Mouse (Mus musculus) forebrain, embryonic 14.5 days (tissue): Measurements from ENCODE around the gene Acot11. TPM values are rescaled to one million over a fixed set of nuclear protein-coding genes. Genes with fewer than 3 reads are reported as not detected.

Experiments
- ATAC-seq: fragments of 200-750 bp; cut with Nextera tagmentation; 2 replicates; pipeline ENCODE4 v1.8.0; 2017; ENCODE audit warnings: mild to moderate bottlenecking, moderate library complexity
- DNase-seq: peaks from one replicate; pipeline ENCODE4 v3.0.0-alpha.2; 2015; ENCODE audit warnings: low spot score
- H3K27ac ChIP-seq: fragments of 300-500 bp; sonication (generic); 2 replicates; pipeline ENCODE4 v1.5.1; 2014; ENCODE audit warnings: low read depth, mild to moderate bottlenecking, control low read depth, low read length, moderate library complexity
- H3K27me3 ChIP-seq: fragments of 300-500 bp; sonication (generic); replicated peaks from 2 replicates; pipeline ENCODE4 v1.6.1; 2014; ENCODE audit warnings: low read length, control low read depth, mixed read lengths; ENCODE audit not compliant: control insufficient read depth, insufficient read depth
- H3K36me3 ChIP-seq: fragments of 300-500 bp; sonication (generic); 2 replicates; pipeline ENCODE4 v1.6.1; 2014; ENCODE audit warnings: low read length, control low read depth; ENCODE audit not compliant: control insufficient read depth, insufficient read depth
- H3K4me1 ChIP-seq: fragments of 300-500 bp; sonication (generic); 2 replicates; pipeline ENCODE4 v1.6.1; 2014; ENCODE audit warnings: antibody characterized with exemption, low read length, control low read depth; ENCODE audit not compliant: control insufficient read depth, insufficient read depth
- H3K4me2 ChIP-seq: fragments of 300-500 bp; sonication (generic); 2 replicates; pipeline ENCODE4 v1.6.1; 2014; ENCODE audit warnings: mild to moderate bottlenecking, control low read depth, low read length
- H3K4me3 ChIP-seq: fragments of 300-500 bp; sonication (generic); 2 replicates; pipeline ENCODE4 v1.5.1; 2014; ENCODE audit warnings: low read depth, low read length, control low read depth
- H3K9ac ChIP-seq: fragments of 300-500 bp; sonication (generic); 2 replicates; pipeline ENCODE4 v1.6.1; 2014; ENCODE audit warnings: mild to moderate bottlenecking, low read length, control low read depth, moderate library complexity
- H3K9me3 ChIP-seq: fragments of 300-500 bp; sonication (generic); replicated peaks from 2 replicates; pipeline ENCODE4 v1.6.1; 2016; ENCODE audit warnings: low read length, control low read depth, mixed read lengths; ENCODE audit not compliant: control insufficient read depth
- WGBS: fragments of 180-500 bp; shearing (Covaris S2); extraction: QIAGEN DNeasy Blood & Tissue Kit; methylation state at CpG from one replicate; pipeline ENCODE4 v1.1.7; 2014; 5-methylcytosine and 5-hydroxymethylcytosine counted together
- polyA plus RNA-seq: library from polyadenylated mRNA; unstranded; fragments of >200 nt; fragmentation: Nextera tagmentation; extraction: Ambion mirVana; gene quantifications from 2 replicates; pipeline ENCODE4 v1.2.1, GENCODE M21; 2014

The Acot11 gene
- polyA plus RNA-seq, 1 experiment from 2014 or later: 0.77 TPM

- 78% methylated on average over 6 of the region's 6 CpGs for WGBS
- no peak overlapping the region for H3K4me3 ChIP-seq
- DNase-seq (no peak), ATAC-seq (no peak)
- H3K4me2 ChIP-seq: no peak overlapping the region
- peaks cover 11% of the 10 kb centered on the region for H3K4me1 ChIP-seq
- H3K27me3 ChIP-seq: peaks cover 8% of the 10 kb centered on the region; the same call in 1 of the 2 replicates
- H3K9me3 ChIP-seq: no peaks in the 10 kb centered on the region
- no peak overlapping the region for H3K27ac ChIP-seq
- no peak overlapping the region for H3K9ac ChIP-seq
- no peaks in the 10 kb centered on the region for H3K36me3 ChIP-seq
These were observed 13.5 kb upstream of the Acot11 start for GRCm38 (mm10) chr4:106818332-106818731.

GRCm38 (mm10) chr4:106817017-106817416 lies 12.2 kb upstream of the Acot11 start:
- no peak for ATAC-seq
- Histone ChIP-seq H3K27ac (no peak overlapping the region), H3K9me3 (no peaks in the 10 kb centered on the region), H3K4me3 (no peak overlapping the region), H3K27me3 (peaks cover 8% of the 10 kb centered on the region; the same call in 1 of the 2 replicates), H3K9ac (no peak overlapping the region), H3K36me3 (no peaks in the 10 kb centered on the region), H3K4me1 (peaks cover 11% of the 10 kb centered on the region), H3K4me2 (no peak overlapping the region)
- 90% methylated on average over 4 of the region's 4 CpGs for WGBS
- DNase-seq: no peak

- ATAC-seq (peak; percentile 98), DNase-seq (peak; percentile 96)
- Histone ChIP-seq H3K27ac (peak overlapping the region; percentile 66), H3K4me1 (peaks cover 11% of the 10 kb centered on the region), H3K9ac (no peak overlapping the region; the same call in 1 of the 2 replicates), H3K9me3 (no peaks in the 10 kb centered on the region), H3K27me3 (peaks cover 8% of the 10 kb centered on the region; the same call in 1 of the 2 replicates), H3K36me3 (no peaks in the 10 kb centered on the region), H3K4me2 (peak overlapping the region; percentile 14; the same call in 1 of the 2 replicates), H3K4me3 (no peak overlapping the region)
- WGBS: 28% methylated on average over 23 of the region's 25 CpGs
These were observed 10.9 kb upstream of the Acot11 start for GRCm38 (mm10) chr4:106815396-106816324.

- DNase-seq (no peak), ATAC-seq (no peak)
- WGBS: 95% methylated on average over 8 of the region's 8 CpGs
- no peaks in the 10 kb centered on the region for H3K27me3 ChIP-seq
- H3K4me2 ChIP-seq: no peak overlapping the region
- H3K36me3 ChIP-seq: no peaks in the 10 kb centered on the region
- H3K4me1 ChIP-seq: peaks cover 5% of the 10 kb centered on the region
- H3K9ac ChIP-seq: no peak overlapping the region
- H3K27ac ChIP-seq: no peak overlapping the region
- no peak overlapping the region for H3K4me3 ChIP-seq
- H3K9me3 ChIP-seq: no peaks in the 10 kb centered on the region
These were observed 6.4 kb upstream of the Acot11 start for GRCm38 (mm10) chr4:106811162-106811561.

- Histone ChIP-seq H3K4me3 (no peak overlapping the region), H3K9ac (no peak overlapping the region), H3K4me2 (no peak overlapping the region), H3K9me3 (no peaks in the 10 kb centered on the region), H3K4me1 (no peaks in the 10 kb centered on the region), H3K27ac (no peak overlapping the region), H3K27me3 (0 out of 2 replicates have a peak, but pooled peaks cover 6% of the 10 kb centered on the region), H3K36me3 (no peaks in the 10 kb centered on the region)
- WGBS: 91% methylated on average over 6 of the region's 6 CpGs
- no peak for ATAC-seq
- no peak for DNase-seq
These were observed 5.2 kb upstream of the Acot11 start for GRCm38 (mm10) chr4:106810039-106810438.

- ATAC-seq (no peak), DNase-seq (no peak)
- Histone ChIP-seq H3K4me3 (no peak overlapping the region), H3K9ac (no peak overlapping the region), H3K36me3 (no peaks in the 10 kb centered on the region), H3K27me3 (0 out of 2 replicates have a peak, but pooled peaks cover 19% of the 10 kb centered on the region), H3K9me3 (no peaks in the 10 kb centered on the region), H3K4me1 (no peaks in the 10 kb centered on the region), H3K27ac (no peak overlapping the region), H3K4me2 (no peak overlapping the region)
- WGBS: 90% methylated on average over 3 of the region's 3 CpGs
These were observed 2.5 kb upstream of the Acot11 start for GRCm38 (mm10) chr4:106807287-106807686.

- no peak for DNase-seq
- Histone ChIP-seq H3K4me1 (no peaks in the 10 kb centered on the region), H3K36me3 (no peaks in the 10 kb centered on the region), H3K27ac (no peak overlapping the region), H3K4me2 (no peak overlapping the region), H3K27me3 (0 out of 2 replicates have a peak, but pooled peaks cover 19% of the 10 kb centered on the region), H3K9ac (no peak overlapping the region), H3K4me3 (no peak overlapping the region), H3K9me3 (no peaks in the 10 kb centered on the region)
- 55% methylated on average over 2 of the region's 2 CpGs for WGBS
- ATAC-seq: no peak
These were observed 1.1 kb upstream of the Acot11 start for GRCm38 (mm10) chr4:106805890-106806289.

- ATAC-seq: no peak
- DNase-seq: no peak
- no peak overlapping the region for H3K27ac ChIP-seq
- H3K9ac ChIP-seq: no peak overlapping the region; the same call in 1 of the 2 replicates
- no peaks in the 10 kb centered on the region for H3K4me1 ChIP-seq
- 50% methylated on average over 16 of the region's 16 CpGs for WGBS
- no peaks in the 10 kb centered on the region for H3K36me3 ChIP-seq
- H3K27me3 ChIP-seq: 0 out of 2 replicates have a peak, but pooled peaks cover 19% of the 10 kb centered on the region
- H3K9me3 ChIP-seq: no peaks in the 10 kb centered on the region
- no peak overlapping the region for H3K4me3 ChIP-seq
- peak overlapping the region; percentile 30; the same call in 1 of the 2 replicates for H3K4me2 ChIP-seq
These were observed 443 bp downstream of the Acot11 start for GRCm38 (mm10) chr4:106804201-106804909.
